Mouse (Mus musculus): ENCODE measurements around the gene Sik1. TPM values are rescaled to one million over a fixed set of nuclear protein-coding genes. Genes with fewer than 3 reads are reported as not detected.

Sik1 gene
- polyA plus RNA-seq, 2 experiments from 2014 or later, result 2.0 to 4.2 TPM

GRCm38 (mm10) chr17:31875326-31875930 is 19.8 kb upstream of the Sik1 start:
- ATAC-seq, result no peak

- ATAC-seq, result no peak
These were observed 19.1 kb upstream of the Sik1 start for GRCm38 (mm10) chr17:31874691-31875090.

- ATAC-seq, result no peak
These were observed 18.4 kb upstream of the Sik1 start for GRCm38 (mm10) chr17:31873973-31874372.

GRCm38 (mm10) chr17:31873185-31873870 is 17.7 kb upstream of the Sik1 start:
- no peak for ATAC-seq

GRCm38 (mm10) chr17:31872826-31873165 is 17.2 kb upstream of the Sik1 start:
- no peak for ATAC-seq

GRCm38 (mm10) chr17:31871968-31872825 is 16.6 kb upstream of the Sik1 start:
- ATAC-seq, result no peak

- ATAC-seq, result peak; percentile 23
These were observed 15.4 kb upstream of the Sik1 start for GRCm38 (mm10) chr17:31870931-31871421.

- no peak for ATAC-seq
These were observed 14.8 kb upstream of the Sik1 start for GRCm38 (mm10) chr17:31870446-31870845.

DNA sequence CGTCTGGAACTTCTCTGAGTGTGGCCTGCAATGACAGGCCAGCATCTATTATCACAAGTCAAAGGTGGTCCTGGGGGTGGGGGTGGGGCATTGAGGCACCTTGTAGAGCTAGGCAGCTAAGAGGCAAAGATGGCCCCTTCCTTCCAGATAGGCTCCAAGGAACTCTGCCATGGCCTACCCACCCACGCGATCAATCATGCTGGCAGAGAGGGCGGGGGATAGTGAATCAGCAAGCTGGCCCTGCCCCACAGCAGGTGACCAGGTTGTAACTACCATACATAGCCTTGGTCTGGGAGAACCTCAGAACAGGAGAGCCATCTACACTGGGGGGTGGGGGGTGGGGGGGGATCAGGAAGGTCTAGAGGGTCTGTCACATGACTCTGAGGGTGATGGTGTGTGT is 12.5 kb upstream of the Sik1 start:
- ATAC-seq, result no peak

- ATAC-seq, result no peak
These were observed 11.5 kb upstream of the Sik1 start for GRCm38 (mm10) chr17:31867061-31867460.

- no peak for ATAC-seq
These were observed 10.0 kb upstream of the Sik1 start for GRCm38 (mm10) chr17:31865636-31866035.

- no peak for ATAC-seq
These were observed 9.3 kb upstream of the Sik1 start for GRCm38 (mm10) chr17:31864666-31865450.

GRCm38 (mm10) chr17:31863151-31863815 is 7.7 kb upstream of the Sik1 start:
- ATAC-seq, result no peak

DNA sequence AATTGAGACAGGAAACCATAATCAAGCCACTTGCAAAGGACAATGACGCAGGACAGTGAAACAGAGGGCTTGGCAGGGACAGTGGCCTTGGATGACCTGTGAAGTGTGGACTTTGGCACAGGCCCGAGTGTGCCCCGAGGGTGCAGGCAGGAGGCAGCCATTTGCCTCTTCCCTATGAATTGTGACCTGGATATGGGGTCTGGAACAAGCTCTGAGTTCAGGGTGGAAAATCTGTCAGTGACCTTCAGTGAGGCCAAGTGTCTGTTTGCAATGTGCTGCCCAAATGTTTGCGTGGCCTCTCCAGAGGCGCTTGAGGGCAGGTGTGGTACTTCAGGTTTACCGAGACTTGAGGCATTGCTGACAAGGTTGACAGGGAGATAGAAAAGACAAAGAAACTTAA is 6.5 kb upstream of the Sik1 start:
- ATAC-seq, result no peak

- ATAC-seq, result no peak
These were observed 6.1 kb upstream of the Sik1 start for GRCm38 (mm10) chr17:31861661-31862060.

DNA sequence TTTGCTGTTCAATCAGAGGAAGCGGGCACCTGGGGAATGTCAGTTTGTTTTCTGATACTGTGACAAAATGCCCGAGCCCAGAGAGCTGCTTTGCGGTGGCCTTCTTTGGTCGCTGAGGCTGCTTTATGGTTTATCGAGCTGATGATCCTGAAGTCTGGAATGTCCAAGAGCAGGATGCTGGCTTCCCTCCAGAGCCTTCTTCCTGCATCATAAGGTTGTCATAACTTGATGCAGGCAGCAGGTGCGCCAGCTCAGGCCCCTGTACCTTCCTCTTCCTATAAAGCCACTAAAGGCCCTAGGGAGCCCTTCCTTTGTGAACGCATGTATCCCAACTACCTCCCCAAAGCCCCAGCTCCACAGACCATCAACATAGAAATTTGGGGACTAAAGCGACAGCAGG is 5.3 kb upstream of the Sik1 start:
- ATAC-seq, result no peak

GRCm38 (mm10) chr17:31859367-31859766 is 3.8 kb upstream of the Sik1 start:
- no peak for ATAC-seq

- no peak for ATAC-seq
These were observed 3.2 kb upstream of the Sik1 start for GRCm38 (mm10) chr17:31858786-31859185.

GRCm38 (mm10) chr17:31857903-31858426 is 2.4 kb upstream of the Sik1 start:
- no peak for ATAC-seq

- ATAC-seq, result no peak
These were observed 1.6 kb upstream of the Sik1 start for GRCm38 (mm10) chr17:31857251-31857650.

GRCm38 (mm10) chr17:31856519-31857160 is 1.0 kb upstream of the Sik1 start:
- ATAC-seq, result no peak

All from CD4-positive, CD25-positive, alpha-beta regulatory T cell, adult 4 months (primary cell).